Mouse (Mus musculus) E14TG2a.4 (cell line): ENCODE data around the gene Glud1.

Source experiments
- CTCF ChIP-seq: conservative IDR thresholded peaks from 2 replicates; pipeline ENCODE4 v1.5.1; 2014; ENCODE audit warnings: low read length
- NANOG ChIP-seq: IDR thresholded peaks from 2 replicates; pipeline ENCODE4 v1.6.1; 2014; ENCODE audit warnings: borderline replicate concordance, low read length, mixed read lengths
- POU5F1 ChIP-seq: IDR thresholded peaks from 2 replicates; pipeline ENCODE4 v1.6.1; 2014; ENCODE audit warnings: low read length, borderline replicate concordance

GRCm38 (mm10) chr14:34317431-34317830 is 6.9 kb downstream of the Glud1 start:
- TF ChIP-seq CTCF (no peak), NANOG (no peak), POU5F1 (no peak)
